Mouse (Mus musculus): ENCODE results near the gene Kif5c.

The Kif5c gene

DNA sequence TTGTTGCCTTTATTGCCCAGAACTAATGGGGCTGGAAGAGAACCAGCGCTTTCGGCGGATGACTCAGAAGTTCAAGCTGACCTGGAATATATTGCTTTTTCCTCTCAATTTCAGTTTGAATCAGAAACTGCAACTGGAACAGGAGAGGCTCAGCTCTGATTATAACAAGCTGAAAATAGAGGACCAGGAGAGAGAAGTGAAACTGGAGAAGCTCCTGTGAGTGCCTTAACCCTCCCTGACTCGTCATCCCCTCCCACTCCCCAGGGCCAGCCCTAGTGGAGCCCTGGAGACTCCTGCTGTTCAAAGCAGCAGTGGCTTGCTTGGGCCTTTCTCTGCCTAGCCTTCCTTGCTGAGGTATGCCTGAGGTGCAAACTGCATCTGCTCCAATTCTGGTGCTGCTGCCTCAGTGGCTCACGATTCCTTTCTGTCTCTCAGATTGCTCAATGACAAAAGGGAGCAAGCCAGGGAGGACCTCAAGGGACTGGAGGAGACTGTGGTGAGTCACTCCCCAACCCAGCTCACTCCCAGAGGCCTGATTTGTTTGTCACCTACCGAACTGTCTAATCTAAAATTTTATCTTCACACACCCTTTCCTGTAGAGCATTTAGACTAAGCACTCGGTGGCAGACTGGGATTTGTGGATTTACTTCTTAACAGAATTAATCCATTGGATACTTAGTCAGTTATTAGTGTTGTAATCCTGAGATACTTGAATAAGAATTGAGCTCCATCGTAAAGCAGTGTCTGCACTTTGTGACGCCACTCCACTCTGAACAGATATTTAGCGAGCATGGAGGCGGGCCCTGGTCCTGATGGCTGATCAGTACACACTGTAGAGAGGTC, 125.4 kb downstream of the Kif5c start:
- no peak for DNase-seq (ENCODE audit: low read depth in 2 of 2, low spot score in 2 of 2)

DNA sequence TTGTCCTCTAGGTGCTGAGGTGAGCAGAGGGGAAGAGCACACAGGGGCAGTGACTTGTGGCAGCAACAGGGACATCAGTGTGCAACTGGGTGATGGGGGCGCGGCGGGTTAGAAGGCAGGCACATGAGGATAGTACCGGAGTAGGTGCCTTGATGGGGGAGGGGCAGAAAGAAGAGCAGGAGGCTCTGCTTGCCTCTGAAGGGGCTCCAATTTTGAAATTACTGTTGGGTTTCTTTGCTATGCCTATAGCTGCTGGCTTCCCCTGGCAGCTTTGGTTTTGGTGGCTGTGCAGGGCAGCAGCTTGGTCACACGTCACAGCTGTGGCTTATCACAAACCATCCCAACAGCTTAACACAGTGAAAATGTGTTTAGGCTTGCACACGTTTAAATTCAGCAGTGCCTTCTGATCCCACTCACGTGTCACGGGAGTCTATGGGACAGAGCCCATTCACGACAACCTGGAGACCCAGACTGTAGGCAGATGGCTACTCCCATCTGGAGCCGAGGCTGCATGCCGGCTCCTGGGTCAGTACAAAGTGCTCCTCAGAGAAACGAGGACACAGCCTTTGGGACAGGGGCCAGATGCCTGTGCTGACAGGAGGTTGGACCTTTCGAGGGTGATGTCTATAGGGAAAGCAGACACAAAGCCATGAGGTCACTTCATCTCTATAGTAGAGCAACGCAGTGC, 126.1 kb downstream of the Kif5c start:
- no peak for DNase-seq (ENCODE audit: low read depth in 2 of 2, low spot score in 2 of 2)

DNA sequence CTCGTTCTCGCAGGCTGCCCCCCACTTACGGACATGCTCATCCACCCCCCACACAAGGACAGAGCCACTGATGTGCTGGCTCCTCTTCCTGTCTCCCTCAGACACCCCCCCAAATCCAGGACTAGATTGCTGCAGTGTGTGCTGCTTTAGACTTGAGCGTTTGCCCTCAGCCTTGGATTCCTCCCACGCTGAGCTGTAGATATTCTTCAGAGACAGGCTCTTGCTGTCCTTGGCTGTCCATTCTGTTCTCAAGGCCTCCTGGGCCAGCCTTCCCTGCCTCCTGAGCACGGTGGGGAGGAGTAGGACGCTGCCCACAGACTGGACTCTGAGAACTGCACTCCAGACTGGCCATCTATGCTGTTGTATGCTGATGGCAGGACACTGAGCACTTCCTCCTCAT, 127.8 kb downstream of the Kif5c start:
- no peak for DNase-seq (ENCODE audit: low read depth in 2 of 2, low spot score in 2 of 2)

DNA sequence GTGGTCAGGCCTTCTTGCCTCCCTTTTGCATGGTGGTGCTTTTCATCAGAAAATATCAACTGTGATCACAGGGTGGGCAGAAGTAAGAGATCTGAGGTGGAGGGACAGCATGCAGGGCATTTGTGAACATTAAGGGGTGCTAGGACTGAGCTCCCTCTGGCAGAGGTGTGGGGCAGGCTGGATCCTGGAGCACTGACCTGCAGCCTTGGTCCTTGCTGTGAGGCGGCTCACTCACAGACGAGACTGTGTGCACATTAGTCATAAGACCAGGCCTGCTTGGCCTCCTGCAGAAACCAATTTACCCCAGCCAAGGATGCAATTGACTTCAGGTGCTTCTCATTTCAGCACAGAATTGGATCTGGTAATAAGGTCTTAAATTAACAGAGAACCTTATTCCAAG, 128.6 kb downstream of the Kif5c start:
- DNase-seq (ENCODE audit: low read depth in 2 of 2, low spot score in 2 of 2): no peak

DNA sequence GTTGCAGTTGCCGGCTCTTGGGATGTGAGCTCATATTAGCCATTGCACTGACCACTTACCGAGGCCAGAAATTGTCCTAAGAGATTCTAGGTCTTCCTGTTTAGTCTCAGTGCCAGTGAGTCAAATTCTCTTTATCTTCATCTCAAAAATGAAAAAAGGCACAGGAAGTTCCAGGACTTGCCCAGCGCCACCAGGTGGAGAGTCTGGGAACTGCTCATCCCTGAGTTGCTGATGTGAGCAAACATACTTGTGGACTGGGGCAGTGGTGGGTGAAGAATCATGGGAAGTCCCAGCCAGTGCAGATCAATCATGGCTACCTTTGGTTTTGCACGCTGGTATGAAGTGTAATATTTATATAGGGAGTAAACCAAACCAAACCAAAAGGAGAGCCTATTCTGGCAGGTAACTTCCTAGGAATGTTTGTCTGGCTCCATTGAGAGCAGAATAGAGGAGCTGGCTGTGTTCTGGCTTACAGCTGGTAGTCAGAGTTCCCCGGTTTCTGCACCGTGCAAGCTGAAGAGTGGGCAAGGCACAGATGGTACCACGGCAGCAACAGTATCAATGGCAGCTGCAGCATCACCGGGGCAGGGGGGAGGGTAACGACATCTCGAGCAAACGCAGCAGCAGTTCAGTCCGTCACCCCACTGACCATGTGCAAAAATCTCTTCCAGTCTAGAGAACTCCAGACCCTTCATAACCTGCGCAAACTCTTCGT, 129.7 kb downstream of the Kif5c start:
- peak in 1 of 2 experiments; percentile 37 for DNase-seq (ENCODE audit: low read depth in 2 of 2, low spot score in 2 of 2)

DNA sequence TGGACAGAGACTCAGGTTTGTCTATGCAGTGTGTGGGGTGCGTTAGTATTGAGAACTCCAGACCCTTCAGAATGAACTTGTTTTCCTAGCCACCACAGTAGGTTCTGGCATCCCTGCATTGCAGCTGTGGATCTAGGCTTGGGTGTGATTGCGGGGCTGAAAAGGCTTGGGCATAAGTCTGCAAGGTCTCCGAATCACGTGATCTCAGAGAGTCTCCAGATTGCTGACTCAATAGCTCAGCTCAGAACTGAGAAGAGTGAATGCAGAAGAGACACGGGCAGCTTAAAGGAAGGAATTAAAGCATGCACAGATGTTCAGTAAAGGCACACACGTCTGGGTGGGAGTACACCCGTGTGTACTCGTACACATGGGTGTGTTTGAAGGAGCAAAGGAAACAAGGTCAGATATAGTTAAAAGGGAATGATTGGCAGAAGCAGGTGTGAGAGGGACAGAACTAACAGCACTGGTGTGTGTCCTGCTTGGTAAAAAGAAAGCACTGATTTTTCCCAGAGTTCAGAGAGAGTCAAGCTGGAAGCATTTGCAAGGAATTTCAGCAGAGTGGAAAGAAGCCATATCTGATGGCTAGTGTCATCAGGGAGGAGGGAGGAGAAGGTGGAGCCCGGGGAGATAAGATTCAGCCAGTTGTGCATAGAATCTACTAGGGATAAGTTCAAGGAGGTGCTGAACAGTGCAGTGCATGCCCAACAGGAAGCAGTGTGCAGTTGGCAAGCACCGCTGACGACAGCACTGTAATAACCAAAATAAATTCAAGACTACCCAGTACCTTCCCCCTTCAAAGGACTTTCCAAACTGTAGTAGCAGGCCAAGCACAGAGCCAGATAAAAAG, 130.9 kb downstream of the Kif5c start:
- no peak for DNase-seq (ENCODE audit: low read depth in 2 of 2, low spot score in 2 of 2)

DNA sequence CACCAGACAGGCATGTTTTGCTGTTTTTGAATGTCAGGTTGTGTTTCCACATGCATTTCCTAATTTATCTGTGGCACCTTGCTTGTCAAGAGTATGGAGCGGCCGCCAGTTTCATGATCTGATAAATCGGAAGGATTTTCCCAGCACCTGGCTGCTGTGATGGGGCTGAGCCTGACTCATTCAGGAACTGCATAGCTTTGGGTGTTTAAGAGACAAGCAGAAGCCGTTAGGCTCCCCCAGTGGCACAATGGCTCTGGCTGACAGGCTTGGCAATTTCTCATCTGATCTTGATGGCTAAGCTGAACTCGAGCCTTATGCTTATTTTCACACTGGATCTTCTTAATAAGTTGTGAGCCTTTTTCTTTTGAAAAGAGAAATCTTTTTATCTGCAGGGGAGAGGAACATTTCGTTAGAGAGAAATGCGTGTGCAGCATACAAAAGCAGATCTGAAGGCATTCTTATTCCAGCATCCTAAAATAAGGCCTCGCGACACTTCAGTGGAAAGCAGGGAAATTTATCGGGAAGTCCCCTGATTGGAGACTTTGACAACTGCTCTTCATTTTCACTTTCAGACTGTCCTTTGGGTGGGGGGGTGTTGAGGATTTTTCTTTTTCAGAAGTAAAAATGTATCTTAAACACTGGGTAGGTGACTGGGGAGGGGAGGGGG, 132.6 kb downstream of the Kif5c start:
- DNase-seq (ENCODE audit: low read depth in 2 of 2, low spot score in 2 of 2): no peak

DNA sequence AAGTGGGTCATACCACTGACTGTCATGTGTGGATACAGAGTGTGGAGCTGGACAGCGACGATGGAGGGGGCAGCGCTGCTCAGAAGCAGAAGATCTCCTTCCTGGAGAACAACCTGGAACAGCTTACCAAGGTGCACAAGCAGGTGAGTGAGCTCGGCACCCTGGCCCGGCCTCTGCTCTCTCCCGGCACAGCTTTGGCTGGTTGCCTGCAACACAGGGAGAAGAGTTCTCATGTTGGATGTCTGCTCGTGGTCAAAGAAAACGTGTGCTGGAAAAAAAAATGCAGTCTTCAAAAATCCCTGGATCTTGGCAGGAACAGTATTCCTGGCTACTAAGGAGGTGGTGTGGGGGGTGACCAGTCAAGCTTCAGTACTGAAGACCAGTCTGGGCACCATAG, 133.1 kb downstream of the Kif5c start:
- DNase-seq (ENCODE audit: low read depth in 2 of 2, low spot score in 2 of 2): no peak

DNA sequence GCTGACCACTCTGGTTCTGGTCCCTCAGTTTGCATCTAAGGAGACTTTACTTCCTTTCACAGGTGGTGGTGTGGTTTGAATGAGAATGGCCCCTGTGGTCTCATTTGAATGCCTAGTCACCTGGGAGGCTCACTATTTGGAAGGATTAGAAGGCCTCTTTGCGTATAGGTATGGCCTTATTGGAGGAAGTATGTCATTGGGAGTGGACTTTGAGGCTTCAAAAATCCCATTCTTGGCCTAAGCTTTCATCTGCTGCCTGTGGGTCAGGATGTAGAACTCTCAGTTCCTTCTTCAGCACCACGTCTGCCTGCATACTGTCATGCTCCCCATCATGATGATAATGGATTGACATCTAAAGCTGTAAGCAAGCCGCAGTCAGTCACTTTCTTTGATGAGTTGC, 134.0 kb downstream of the Kif5c start:
- DNase-seq (ENCODE audit: low read depth in 2 of 2, low spot score in 2 of 2): no peak

DNA sequence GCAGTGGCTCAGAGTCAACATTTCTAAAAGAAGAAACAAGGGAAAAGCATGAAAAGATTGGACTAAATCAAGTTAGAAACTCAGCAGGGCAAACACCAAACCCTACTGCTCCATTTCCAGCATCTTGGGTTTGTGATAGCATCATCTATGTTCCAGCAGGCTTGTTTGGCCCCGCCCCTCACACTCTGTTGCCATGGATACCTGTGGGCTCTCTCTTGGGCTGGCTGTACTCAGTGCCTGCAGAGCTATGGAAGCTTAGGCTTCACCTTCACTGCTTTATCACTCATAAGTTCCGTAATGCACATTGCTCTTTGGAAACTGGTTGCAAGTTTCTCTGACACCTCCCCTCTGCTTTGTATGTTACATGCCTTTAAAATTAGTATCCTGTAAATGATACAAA, 136.0 kb downstream of the Kif5c start:
- DNase-seq (ENCODE audit: low read depth in 2 of 2, low spot score in 2 of 2): no peak

DNA sequence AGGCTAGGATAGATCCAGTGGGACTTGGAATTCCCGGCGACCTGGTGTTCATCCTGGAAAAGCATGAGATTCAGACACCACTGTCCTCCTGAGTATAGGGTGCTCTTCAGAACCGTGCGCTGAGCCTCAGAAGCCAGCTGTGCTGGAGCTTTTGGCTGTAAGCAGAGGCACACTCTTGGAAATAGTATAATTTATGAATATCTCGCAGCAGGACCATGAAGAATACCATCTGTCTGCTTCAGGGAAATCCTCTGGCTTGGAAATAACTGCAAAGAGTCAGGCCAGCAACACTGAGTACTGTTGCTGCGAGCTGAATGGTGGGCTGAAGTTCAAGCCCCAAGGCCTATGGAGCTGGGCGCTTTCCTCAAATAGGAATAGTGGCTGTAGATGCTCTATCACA, 138.5 kb downstream of the Kif5c start:
- no peak for DNase-seq (ENCODE audit: low read depth in 2 of 2, low spot score in 2 of 2)

DNA sequence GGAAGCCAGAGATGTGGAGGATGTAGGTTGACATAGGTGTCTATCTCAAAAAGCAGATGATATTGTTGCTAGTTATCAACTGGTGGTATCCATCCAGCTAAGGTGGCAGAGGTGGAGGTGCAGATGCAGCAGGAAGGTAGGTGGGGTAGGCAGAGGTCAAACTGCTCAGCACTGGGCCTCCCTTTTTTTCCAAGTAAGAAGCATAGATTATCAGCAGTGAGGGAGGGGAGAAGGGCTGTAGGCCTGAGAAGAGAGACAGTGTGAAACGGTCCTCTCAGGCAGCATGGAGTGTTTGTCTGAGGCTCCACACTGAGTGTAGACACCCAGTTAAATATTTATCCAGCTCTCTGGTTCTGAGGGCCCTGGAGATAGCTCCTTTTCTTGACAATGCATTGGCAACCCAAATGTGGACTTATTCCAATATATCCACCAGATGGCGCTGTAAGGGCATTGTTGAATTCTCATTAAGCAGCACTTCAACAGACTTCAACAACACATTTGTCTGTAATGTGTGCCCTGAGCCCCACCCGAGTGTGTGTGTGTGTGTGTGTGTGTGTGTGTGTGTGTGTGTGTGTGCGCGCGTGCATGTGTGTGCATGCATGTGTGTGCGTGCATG, 145.3 kb downstream of the Kif5c start:
- peak; percentile 21 to 51 for DNase-seq (ENCODE audit: low read depth in 2 of 2, low spot score in 2 of 2)

DNA sequence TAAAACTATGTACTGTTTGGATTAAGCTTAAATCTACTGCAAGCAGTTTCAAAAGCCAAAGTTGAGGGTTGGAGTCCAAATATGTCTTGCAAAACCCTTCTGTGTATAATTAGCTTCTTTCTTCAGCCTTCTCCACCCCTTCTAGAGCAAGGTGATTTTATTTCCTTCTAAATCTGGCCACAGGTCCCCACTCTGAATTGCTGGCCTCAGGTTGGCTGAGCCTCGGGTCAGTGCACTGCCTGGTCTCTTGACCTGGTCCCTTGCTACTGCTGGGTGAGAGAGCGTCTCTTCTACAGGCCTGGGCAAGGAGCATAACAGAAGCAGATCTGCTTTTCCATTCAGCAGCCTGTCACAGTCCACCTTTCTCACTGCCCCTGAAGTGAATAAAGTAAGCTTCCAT, 149.8 kb downstream of the Kif5c start:
- DNase-seq (ENCODE audit: low read depth in 2 of 2, low spot score in 2 of 2): no peak

DNA sequence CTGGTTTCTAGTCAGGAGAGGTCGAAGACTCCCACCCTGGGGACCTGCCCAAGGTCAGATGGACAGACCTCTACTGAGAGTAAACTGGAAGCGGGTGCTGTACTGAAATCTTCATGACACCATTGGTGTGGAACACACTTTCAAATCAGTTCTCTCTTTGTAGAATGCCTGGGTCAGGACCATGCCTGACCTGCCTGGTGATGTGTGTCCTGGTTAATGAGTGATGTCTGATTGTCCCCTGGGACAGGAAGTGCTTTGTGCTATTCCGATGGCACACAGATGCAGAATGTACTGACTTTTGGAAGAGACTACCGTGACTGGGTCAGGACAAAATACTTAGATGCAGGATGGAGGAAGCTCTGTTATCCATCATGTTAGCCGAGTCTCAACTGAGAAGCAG, 151.3 kb downstream of the Kif5c start:
- no peak for DNase-seq (ENCODE audit: low read depth in 2 of 2, low spot score in 2 of 2)

DNA sequence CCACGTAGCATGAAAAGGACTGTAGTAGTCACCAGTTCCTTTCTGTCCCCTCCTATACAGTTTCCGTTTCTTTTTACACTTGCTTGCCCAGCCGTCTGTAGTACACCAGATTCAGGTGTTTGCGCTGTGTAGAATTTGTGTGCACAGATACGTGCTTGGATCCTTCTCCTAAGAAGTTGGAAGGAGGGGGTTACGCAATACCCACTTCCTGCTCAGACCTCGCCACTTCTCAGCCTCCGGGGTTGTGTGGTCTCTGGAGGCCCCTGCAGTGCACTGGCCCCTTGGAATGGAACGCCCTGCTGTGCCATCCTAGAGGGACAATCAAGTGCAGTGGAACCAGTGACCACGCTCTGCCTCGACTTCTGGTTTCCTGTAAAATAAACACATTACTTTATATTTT, 152.1 kb downstream of the Kif5c start:
- no peak for DNase-seq (ENCODE audit: low read depth in 2 of 2, low spot score in 2 of 2)

DNA sequence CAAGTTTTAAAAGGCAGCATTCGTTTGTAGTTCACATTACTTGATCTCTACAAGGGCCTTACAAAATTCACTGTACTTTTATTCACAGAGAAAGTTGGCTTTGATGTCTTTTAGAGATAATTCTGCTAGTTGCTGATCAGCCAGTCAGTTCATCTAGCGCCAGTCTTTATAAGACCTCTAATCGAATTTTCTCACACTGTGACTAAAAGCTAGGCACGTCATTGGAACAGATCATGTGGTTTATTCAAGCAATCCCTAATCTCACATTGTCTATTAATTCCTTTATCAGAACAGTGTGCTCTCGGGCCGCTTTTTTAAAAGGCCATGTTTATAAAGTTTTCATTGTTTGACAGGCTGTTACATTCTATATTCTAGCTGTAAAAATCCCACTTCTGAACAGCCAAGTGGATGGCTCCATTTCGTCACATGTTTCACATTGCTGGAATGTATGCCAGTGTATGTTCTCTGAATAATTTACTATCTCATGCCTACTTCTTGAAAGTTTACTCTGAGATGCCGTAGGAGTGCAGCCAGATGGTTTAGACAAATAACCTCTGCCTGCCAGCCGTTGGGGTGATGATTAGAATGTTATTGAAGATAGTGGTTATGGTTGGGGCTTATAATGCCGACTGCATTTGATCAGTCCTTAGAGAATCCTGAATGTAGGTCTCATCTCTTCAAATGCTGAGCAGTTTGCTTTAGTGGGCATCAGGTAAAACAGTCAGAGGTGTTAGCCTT, 154.3 kb downstream of the Kif5c start:
- DNase-seq (ENCODE audit: low read depth in 2 of 2, low spot score in 2 of 2): no peak

DNA sequence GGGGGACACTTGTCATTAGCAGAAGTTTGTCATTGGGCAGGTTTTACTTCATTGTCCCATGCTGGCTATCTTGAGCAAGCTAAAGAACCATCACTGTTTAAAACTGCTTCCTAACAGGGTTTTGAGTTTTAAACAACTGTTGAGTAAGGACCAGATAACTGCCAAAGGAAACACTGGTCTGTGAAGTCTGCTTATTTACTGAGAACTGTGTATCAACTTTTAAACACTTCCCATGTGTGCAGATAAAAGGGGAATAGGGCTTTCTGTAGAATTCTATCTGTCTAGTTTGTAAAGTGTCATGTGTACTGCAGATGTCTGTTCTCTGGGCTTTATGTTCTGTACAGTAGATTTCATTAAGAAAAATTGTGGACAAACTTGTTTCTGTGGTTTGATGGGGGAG, 155.1 kb downstream of the Kif5c start:
- DNase-seq (ENCODE audit: low read depth in 2 of 2, low spot score in 2 of 2): no peak

DNA sequence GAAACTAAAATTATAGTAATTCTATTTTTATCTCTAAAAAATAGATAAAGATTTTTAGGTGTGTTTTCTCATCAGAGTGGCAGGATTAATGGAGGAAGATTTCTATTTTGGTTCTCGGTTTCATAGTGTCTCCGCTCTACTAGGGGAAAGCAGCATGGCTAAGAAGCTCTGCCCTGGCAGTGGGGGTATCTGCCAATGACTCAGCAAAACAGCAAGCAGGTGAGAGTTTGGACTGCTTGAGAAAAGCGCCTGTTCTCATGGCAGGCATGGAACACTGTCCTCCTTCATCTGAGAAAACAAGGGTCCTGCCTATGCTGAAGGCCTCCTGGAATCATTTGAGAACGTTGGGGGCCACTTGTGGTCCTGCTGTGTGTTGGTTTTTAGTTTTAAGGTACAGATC, 156.1 kb downstream of the Kif5c start:
- no peak for DNase-seq (ENCODE audit: low read depth in 2 of 2, low spot score in 2 of 2)

DNA sequence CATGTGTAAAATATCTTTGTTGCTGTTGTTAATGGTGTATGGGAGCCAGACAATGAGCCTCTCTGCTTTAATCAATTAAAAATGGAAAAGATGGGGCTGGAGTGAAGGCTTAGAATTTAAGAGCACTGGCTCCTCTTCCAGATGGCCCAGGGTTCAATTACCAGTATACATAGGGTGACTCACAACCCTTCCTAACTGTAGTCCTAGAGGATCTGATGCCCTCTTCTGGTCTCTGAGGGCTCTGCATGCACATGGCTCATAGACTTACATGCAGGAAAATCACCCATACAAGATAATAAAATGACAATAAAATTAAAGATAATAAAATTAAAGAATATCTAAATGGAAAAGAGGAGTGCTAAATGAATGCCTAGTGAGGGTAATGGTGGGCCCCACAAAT, 156.6 kb downstream of the Kif5c start:
- no peak for DNase-seq (ENCODE audit: low read depth in 2 of 2, low spot score in 2 of 2)

DNA sequence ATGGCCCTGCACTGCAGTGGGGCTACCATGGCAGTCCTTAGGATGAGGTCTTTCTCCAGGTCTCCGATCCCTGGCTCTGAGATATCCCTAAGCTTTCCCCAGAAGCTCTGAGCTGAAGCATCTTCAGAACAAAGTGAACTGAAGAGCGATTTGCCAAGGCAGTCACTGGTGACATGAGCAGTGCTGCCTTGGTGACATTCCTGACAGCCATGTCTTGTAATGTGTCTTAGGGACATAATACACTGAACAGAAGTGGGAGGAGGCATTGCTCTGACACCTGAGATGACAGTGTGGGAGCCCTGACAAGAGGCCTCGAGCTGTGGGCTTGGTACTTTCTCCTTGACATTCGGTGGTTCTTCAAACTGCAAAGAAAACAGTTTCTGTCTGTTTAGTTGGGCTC, 157.3 kb downstream of the Kif5c start:
- no peak for DNase-seq (ENCODE audit: low read depth in 2 of 2, low spot score in 2 of 2)
